Comparison of ENCODE assay signal across 12 mouse cellular contexts in genomic region chr5:135929685-135930424, GRCm38 (mm10). TPM values are rescaled to one million over a fixed set of nuclear protein-coding genes. Genes with fewer than 3 reads are reported as not detected.
"Had no signal": no experiment of that assay in that cellular context is flagged by ENCODE, and none has a peak within 500 bp of the region (broad histone marks: within the 10 kb centered on the region; RNA-seq: fewer than 3 reads in every experiment).

No protein-coding gene starts in this region.

- DNase-seq: kidney, postnatal 25 days; layer of hippocampus, postnatal 36 days; liver, embryonic 13.5 days; lung, adult 18-20 months; right cerebral cortex, postnatal 25 days; thymus, postnatal 4 days had no signal

- H3K9me3 ChIP-seq: limb, embryonic 13.5 days; liver, embryonic 13.5 days; midbrain, embryonic 12.5 days had no signal

- ATAC-seq: midbrain, embryonic 16.5 days had no signal

- H3K27me3 ChIP-seq: limb, embryonic 13.5 days; liver, embryonic 13.5 days; midbrain, embryonic 12.5 days had no signal

- H3K4me3 ChIP-seq: limb, embryonic 13.5 days; liver, embryonic 13.5 days; midbrain, embryonic 12.5 days had no signal

- H3K9ac ChIP-seq: limb, embryonic 13.5 days; liver, embryonic 13.5 days; midbrain, embryonic 12.5 days had no signal

- H3K4me2 ChIP-seq: limb, embryonic 13.5 days; liver, embryonic 13.5 days; midbrain, embryonic 12.5 days had no signal

- H3K27ac ChIP-seq: limb, embryonic 13.5 days; liver, embryonic 13.5 days; midbrain, embryonic 12.5 days had no signal

RNA-seq across cellular contexts. Expression of gene Hspb1, which starts 42.1 kb away (rescaled TPM):
- total RNA-seq: megakaryocyte-erythroid progenitor cell, adult 5-6 weeks had no signal

RNA-seq across cellular contexts. Expression of gene Zp3, which starts 50.0 kb away (rescaled TPM):
- total RNA-seq: layer of hippocampus, postnatal 36 days; left cerebral cortex, postnatal 36 days; megakaryocyte-erythroid progenitor cell, adult 5-6 weeks had no signal
- polyA plus RNA-seq: liver, embryonic 13.5 days; midbrain, embryonic 12.5 days; small intestine, adult 2 months had no signal
